Mouse (Mus musculus) heart, embryonic 10.5 days (tissue): ENCODE measurements around the gene Phf13. TPM values are rescaled to one million over a fixed set of nuclear protein-coding genes. Genes with fewer than 3 reads are reported as not detected.
"Not testable (repeated sequence)": the region's sequence is repeated elsewhere in the genome, so short reads cannot be mapped to it uniquely, and the experiment has no call there.

ENCODE experiments used
- DNase-seq: peaks from one replicate; pipeline ENCODE4 v3.0.0-alpha.2; 2017; ENCODE audit warnings: low spot score
- H3K27ac ChIP-seq: fragments of 300-500 bp; sonication (generic); 2 replicates; pipeline ENCODE4 v1.5.1; 2016; ENCODE audit warnings: mild to moderate bottlenecking
- H3K27me3 ChIP-seq: fragments of 300-500 bp; sonication (generic); 2 replicates; pipeline ENCODE4 v1.6.1; 2016; ENCODE audit warnings: mild to moderate bottlenecking; ENCODE audit not compliant: poor library complexity, insufficient read depth, severe bottlenecking
- H3K36me3 ChIP-seq: fragments of 300-500 bp; sonication (generic); 2 replicates; pipeline ENCODE4 v1.6.1; 2016; ENCODE audit warnings: mild to moderate bottlenecking, moderate library complexity
- H3K4me1 ChIP-seq: fragments of 300-500 bp; sonication (generic); 2 replicates; pipeline ENCODE4 v1.6.1; 2016; ENCODE audit warnings: mild to moderate bottlenecking
- H3K4me3 ChIP-seq: fragments of 300-500 bp; sonication (generic); 2 replicates; pipeline ENCODE4 v1.5.1; 2016; ENCODE audit warnings: mild to moderate bottlenecking, moderate library complexity
- H3K9me3 ChIP-seq: fragments of 300-500 bp; sonication (generic); 2 replicates; pipeline ENCODE4 v1.6.1; 2016; ENCODE audit warnings: mild to moderate bottlenecking, moderate library complexity
- WGBS: fragments of 180-500 bp; shearing (Covaris S2); methylation state at CpG from one replicate; pipeline ENCODE4 v1.1.7; 2016; 5-methylcytosine and 5-hydroxymethylcytosine counted together
- polyA plus RNA-seq: library from polyadenylated mRNA; unstranded; fragments of >200 nt; fragmentation: Nextera tagmentation; extraction: Ambion mirVana; gene quantifications from 2 replicates; pipeline ENCODE4 v1.2.1, GENCODE M21; 2016

The Phf13 gene
- 22.9 and 26.2 TPM in 2 replicates for polyA plus RNA-seq

DNA sequence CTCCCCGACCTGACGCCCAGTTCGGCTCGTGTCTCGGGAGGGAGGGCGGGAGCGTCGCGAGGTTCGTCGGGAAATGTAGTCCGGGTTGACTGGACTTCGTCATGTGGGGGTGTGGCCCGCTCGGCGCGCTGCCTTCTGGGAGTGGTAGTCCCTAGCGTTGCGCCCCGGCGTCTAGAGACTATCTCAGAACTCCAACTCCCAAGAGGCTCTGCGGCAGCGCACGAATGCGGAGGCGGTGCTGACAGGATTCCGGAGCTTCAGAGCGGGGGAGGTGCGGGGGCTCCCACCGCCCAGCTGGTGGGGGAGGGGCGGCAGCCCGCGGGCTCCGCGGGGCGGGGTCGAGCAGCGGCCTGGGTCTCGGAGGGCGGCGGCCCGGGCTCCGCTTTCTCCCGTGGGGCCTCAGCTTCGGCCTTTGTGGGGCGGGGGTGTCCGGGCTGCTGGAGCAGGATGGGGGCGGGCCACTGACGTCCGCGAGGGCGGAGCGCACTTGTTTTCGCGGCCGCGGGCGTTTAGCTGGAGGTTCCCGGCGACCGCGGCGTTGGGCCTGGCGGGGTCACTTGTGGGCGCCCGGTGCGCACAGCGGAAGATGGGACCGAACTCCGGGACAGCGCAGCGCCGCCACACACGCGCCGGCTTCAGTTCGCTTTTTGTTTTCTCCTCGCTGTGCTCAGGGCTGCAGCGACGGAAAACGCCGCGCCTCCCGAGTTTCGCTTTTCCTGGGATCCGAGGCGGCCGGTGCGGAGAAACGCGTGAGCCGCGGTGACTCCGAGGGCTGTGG is at the start of gene Phf13:
Gene Phf13 (minus strand): TSS at position 86 of the 778 bp plus-strand sequence.
- H3K27ac ChIP-seq: peak within 1 kb of the TSS; percentile 97
- DNase-seq: peak; percentile 100
- H3K27me3 ChIP-seq: no peaks in the 10 kb centered on the region
- WGBS: under 1% methylated on average over 83 of the region's 94 CpGs
- no peaks in the 10 kb centered on the region for H3K9me3 ChIP-seq
- peak within 1 kb of the TSS; percentile 100 for H3K4me3 ChIP-seq
- H3K4me1 ChIP-seq: peaks cover 28% of the 10 kb centered on the region
- H3K36me3 ChIP-seq: peaks cover 17% of the 10 kb centered on the region

DNA sequence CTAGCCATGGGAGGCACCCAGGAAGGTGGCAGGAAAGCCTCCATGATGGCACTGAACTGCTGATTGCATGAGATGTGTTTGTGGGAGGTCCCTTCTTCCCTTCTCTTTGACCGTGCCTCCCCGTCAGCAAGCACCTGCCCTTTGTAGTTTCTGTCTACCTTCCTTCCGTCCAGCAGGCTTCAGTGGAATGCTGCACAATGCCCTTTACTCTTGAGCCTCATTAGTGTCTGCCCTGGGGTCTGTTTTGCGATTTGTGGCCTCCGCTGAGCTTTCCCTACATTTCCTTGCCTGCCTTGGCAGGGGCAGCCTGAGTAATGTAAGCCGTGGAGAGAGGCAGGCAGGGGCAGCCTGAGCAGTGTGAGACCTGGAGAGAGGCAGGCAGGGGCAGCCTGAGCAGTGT is 48.6 kb upstream of the Phf13 start:
- no peak overlapping the region for H3K27ac ChIP-seq
- DNase-seq: no peak
- H3K4me3 ChIP-seq: no peak overlapping the region
- 80% methylated on average over 6 of the region's 6 CpGs for WGBS
- H3K36me3 ChIP-seq: peaks cover 85% of the 10 kb centered on the region
- no peaks in the 10 kb centered on the region for H3K9me3 ChIP-seq
- no peaks in the 10 kb centered on the region for H3K27me3 ChIP-seq
- peaks cover 10% of the 10 kb centered on the region for H3K4me1 ChIP-seq

DNA sequence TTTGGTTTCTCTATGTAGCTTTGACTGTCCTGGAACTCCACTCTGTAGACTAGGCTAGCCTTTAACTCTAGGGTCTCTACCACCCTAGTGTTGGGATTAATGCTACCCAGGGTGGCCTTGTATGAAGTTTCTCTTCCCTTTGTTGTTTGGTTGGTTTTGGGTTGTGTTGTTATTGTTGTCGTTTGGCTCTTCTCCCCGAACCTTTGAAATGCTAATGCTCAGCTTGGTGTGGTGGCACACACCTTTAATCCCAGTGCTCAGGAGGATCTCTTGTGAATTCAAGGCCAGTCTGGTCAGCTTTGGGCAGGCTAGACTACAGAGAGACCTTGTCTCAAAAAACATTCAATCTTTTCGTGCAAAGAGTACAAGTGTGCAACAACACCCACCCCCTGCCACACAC is 47.1 kb upstream of the Phf13 start:
- Histone ChIP-seq H3K4me3 (no peak overlapping the region), H3K27ac (no peak overlapping the region), H3K36me3 (peaks cover 72% of the 10 kb centered on the region), H3K9me3 (no peaks in the 10 kb centered on the region), H3K27me3 (no peaks in the 10 kb centered on the region), H3K4me1 (peaks cover 21% of the 10 kb centered on the region)
- 86% methylated on average over 3 of the region's 3 CpGs for WGBS
- no peak for DNase-seq

DNA sequence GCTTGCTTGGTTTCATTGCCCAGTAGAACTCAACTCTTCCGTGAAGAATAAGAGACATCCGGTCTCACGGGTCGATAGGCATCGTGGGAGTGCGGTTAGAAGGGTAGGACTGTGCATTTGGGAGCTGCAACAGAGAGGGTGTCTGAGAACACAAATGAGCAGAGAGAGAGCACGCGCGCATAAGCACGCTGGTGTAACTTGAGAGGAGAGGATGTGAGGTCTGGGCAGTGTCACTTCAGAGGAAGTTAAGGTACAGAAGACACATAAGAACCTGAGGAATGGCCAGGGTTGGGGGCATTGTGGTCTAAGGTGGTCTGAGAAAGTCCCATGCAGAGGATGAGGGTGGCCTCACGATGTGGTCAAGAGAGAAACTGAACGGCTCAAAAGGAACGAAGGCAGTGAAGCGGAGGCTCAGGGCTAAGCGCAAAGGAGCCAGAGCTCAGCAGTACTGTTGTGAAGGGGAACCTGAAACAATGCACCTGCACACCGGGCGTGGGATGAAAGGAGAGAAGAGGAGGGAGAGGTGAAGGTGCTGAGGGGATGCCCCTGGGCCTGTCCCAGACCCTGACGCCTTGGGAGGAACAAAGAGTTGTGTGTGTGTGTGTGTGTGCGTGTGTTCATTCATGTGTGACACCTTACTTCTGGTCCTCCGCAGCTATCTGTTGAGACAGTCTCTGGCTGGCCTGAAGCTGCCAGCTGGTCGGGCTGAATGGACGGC is 46.0 kb upstream of the Phf13 start:
- H3K9me3 ChIP-seq: no peaks in the 10 kb centered on the region
- DNase-seq: no peak
- H3K36me3 ChIP-seq: peaks cover 61% of the 10 kb centered on the region
- no peak overlapping the region for H3K27ac ChIP-seq
- H3K4me3 ChIP-seq: no peak overlapping the region
- H3K27me3 ChIP-seq: no peaks in the 10 kb centered on the region
- H3K4me1 ChIP-seq: peaks cover 23% of the 10 kb centered on the region
- WGBS: 96% methylated on average over 22 of the region's 22 CpGs

DNA sequence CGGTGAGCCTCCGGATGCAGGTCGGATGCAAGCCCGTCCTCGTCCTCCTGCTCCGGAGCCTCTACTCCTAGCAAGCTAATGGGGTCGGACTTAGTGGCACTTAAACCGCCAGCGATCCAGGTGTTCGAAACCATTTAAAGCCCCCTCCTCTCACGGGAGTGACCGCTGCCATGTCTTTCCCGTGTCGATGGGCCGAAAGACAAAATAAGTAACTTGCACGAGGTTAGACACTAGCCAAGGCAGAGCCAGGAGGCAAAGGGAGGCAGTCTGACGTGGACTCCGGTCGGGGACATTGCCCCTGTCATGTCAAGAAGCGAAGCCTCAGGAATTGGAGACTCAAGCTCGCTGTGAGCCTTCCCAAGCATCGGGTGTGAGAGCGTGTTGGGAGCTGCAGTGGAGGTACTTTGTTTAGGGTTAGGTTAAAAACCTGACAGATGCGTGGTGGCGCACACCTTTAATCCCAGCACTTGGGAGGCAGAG is 43.8 kb upstream of the Phf13 start:
- Histone ChIP-seq H3K36me3 (peaks cover 40% of the 10 kb centered on the region), H3K4me3 (peak overlapping the region; percentile 100), H3K4me1 (peaks cover 23% of the 10 kb centered on the region), H3K27me3 (no peaks in the 10 kb centered on the region), H3K9me3 (no peaks in the 10 kb centered on the region), H3K27ac (peak overlapping the region; percentile 90)
- whole genome bisulfite sequencing: 2% methylated on average over 25 of the region's 25 CpGs
- DNase-seq: no peak

DNA sequence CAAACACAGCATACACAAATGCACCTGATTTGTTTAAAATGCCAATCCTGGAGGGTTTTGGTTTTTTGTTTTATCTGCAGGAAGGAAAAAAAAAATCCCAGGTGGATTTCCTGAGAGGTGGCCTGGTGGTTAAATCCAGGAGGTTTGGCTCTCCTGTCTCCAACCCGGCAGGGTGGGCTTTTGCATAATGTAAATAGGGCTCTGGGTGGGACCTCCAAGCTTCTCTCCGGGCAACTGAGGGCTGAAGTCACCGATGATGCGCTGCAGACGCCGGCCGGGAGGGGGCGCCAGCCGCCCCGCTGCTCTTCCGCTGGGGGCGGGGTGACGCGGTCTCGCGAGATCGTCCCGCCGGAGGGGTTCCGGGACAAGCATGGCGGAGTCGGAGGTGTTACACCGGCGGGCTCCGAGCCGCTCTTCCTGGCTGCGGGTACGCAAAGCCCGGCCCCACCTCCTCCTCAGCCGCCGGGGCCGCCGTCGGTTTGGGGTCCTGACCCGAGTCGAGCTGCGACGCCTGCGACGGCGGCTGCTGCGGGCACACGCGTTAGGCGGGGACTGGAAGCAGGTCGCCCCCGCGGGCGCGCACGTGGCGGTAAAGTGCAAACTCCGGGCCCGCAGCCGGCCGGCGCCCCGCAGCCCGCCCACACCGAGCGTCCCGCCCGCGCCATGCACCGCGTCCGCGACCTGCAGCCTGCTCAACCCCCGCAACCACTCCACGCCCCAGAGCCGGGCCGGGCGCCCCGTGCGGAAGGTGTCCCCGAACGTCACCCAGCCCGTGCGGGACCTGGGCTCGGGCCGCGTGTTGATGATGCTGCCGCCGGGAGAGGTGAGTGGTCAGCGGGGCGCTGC is 43.1 kb upstream of the Phf13 start, which contains the start of gene Nol9:
Gene Nol9 (plus strand): TSS at position 337 of the 846 bp plus-strand sequence.
- Histone ChIP-seq H3K36me3 (peaks cover 34% of the 10 kb centered on the region), H3K9me3 (no peaks in the 10 kb centered on the region), H3K4me1 (peaks cover 23% of the 10 kb centered on the region), H3K27me3 (0 out of 2 replicates have a peak, but pooled peaks cover under 1% of the 10 kb centered on the region), H3K4me3 (peak within 1 kb of the TSS; percentile 100), H3K27ac (peak within 1 kb of the TSS; percentile 90)
- WGBS: under 1% methylated on average over 86 of the region's 86 CpGs
- DNase-seq: peak; percentile 95

DNA sequence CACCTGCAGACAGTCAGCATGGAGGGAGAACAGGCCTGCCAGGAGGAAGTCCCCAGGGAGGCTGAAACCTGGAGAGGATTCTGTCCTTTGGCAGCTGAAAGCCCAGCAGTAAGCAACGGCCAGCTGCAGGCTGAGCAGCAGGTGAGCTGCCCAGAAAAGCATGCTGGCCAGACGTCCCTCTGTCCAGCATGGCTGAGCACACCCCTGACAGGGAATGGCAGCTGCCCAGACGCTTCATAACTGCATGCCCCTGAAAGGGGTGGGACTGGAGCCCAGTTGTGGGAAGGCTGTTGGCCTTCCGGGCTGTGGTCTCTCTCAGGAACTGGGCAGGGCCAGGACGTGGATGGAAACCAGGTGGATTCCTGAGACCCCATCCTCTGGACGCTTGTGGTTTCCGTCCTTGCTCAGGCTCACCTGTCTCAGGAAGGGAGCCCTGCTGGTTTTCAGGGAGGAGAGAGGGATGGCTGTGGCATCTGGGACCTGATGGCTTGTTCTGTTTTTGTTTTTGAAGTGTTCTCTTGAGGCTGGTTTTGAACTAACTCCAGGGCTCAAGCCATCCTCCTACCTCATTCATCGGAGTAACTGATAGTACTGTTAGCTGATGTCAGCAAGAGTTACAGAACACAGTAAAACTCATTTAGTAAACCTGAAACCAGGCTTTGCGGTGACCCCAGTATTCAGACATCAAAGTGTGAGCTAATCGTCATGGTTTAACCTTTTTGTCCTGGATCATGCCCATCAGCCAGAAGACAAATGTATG is 42.3 kb upstream of the Phf13 start, which contains the start of gene Tas1r1:
Gene Tas1r1 (minus strand): TSS at position 344 of the 760 bp plus-strand sequence.
- WGBS: 41% methylated on average over 10 of the region's 10 CpGs
- H3K4me1 ChIP-seq: peaks cover 23% of the 10 kb centered on the region
- H3K4me3 ChIP-seq: peak within 1 kb of the TSS; percentile 100
- no peaks in the 10 kb centered on the region for H3K9me3 ChIP-seq
- H3K27me3 ChIP-seq: peaks cover 8% of the 10 kb centered on the region; the same call in 1 of the 2 replicates
- peaks cover 26% of the 10 kb centered on the region for H3K36me3 ChIP-seq
- H3K27ac ChIP-seq: peak within 1 kb of the TSS; percentile 90
- DNase-seq: no peak

DNA sequence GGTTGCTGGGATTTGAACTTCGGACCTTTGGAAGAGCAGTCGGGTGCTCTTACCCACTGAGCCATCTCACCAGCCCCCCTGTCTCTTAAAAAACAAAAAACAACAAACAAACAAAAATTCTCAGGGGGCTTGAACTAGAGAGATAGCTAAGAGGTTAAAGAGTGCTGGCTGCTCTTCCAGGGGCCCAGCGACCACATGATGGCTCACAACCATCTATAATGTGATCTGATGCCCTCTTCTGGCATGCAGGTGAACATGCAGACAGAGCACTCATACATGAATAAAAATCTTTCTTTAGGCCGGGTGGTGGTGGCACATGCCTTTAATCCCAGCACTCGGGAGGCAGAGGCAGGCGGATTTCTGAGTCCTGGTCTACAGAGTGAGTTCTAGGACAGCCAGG is 40.4 kb upstream of the Phf13 start:
- H3K9me3 ChIP-seq, DNase-seq, H3K36me3 ChIP-seq, H3K27ac ChIP-seq, H3K4me3 ChIP-seq: not testable (repeated sequence)
- 82% methylated on average over 6 of the region's 6 CpGs for WGBS
- peaks cover 26% of the 10 kb centered on the region; the same call in 1 of the 2 replicates for H3K27me3 ChIP-seq
- peaks cover 29% of the 10 kb centered on the region for H3K4me1 ChIP-seq

DNA sequence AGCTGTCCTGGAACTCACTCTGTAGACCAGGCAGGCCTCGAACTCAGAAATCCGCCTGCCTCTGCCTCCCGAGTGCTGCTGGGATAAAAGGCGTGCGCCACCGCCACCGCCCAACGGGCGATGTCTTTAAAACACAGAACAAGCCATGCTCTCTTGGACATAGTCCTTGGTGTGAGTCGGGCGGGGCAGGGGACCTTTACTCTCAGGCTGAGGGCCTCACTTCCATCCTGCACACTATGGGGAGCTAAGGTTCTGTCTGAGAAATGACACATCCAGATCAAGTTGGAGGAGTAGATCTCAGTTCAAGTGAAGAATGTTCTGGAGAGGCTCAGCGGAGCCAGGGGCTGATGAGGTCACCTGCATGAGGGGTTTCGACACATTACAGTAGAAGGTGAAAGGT is 36.9 kb upstream of the Phf13 start:
- no peak overlapping the region for H3K4me3 ChIP-seq
- WGBS: 86% methylated on average over 13 of the region's 13 CpGs
- no peaks in the 10 kb centered on the region for H3K9me3 ChIP-seq
- peaks cover 33% of the 10 kb centered on the region; the same call in 1 of the 2 replicates for H3K27me3 ChIP-seq
- no peak overlapping the region for H3K27ac ChIP-seq
- H3K36me3 ChIP-seq: no peaks in the 10 kb centered on the region
- H3K4me1 ChIP-seq: peaks cover 16% of the 10 kb centered on the region; the same call in 1 of the 2 replicates
- no peak for DNase-seq

DNA sequence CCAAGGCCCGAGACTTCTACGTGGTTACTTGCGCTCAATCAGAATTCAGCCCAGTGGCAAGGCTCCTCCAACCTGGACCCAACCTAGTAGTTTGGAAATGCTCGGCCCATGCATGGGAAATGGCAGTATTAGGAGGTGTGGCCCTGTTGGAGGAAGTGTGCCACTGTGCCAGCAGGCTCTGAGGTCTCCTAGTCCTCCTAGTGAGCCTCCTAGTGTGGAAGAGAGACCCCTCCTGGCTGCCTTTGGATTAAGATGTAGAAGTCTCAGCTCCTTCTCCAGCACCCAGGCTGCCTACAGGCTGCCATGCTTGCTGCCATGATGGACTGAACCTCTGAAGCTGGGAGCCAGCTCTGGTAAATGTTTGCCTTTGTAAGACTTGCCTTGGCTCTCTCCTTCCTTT is 33.9 kb upstream of the Phf13 start:
- Histone ChIP-seq H3K4me1 (peaks cover 40% of the 10 kb centered on the region), H3K27ac (no peak overlapping the region), H3K27me3 (peaks cover 33% of the 10 kb centered on the region; the same call in 1 of the 2 replicates), H3K9me3 (no peaks in the 10 kb centered on the region), H3K4me3 (no peak overlapping the region), H3K36me3 (peaks cover 5% of the 10 kb centered on the region; the same call in 1 of the 2 replicates)
- 80% methylated on average over 4 of the region's 4 CpGs for WGBS
- no peak for DNase-seq

DNA sequence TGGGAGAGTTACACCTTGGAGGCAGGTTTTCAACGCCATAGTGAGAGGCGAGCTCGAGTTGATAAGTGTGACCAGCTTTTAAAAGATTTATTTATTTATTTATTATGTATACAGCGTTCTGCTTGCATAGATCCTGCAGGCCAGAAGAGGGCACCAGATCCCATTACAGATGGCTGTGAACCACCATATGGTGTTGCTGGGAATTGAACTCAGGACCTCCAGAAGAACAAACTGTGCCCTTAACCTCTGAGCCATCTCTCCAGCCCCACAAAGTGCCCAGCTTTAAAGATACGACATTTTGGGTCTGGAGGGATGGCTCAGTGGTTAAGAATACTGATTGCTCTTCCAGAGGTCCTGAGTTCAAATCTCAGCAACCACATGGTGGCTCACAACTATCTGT is 33.0 kb upstream of the Phf13 start:
- Histone ChIP-seq H3K36me3 (peaks cover 10% of the 10 kb centered on the region), H3K27ac (no peak overlapping the region), H3K27me3 (peaks cover 31% of the 10 kb centered on the region; the same call in 1 of the 2 replicates), H3K4me1 (peaks cover 46% of the 10 kb centered on the region), H3K9me3 (no peaks in the 10 kb centered on the region), H3K4me3 (no peak overlapping the region)
- DNase-seq: no peak
- WGBS: 32% methylated on average over 5 of the region's 5 CpGs

DNA sequence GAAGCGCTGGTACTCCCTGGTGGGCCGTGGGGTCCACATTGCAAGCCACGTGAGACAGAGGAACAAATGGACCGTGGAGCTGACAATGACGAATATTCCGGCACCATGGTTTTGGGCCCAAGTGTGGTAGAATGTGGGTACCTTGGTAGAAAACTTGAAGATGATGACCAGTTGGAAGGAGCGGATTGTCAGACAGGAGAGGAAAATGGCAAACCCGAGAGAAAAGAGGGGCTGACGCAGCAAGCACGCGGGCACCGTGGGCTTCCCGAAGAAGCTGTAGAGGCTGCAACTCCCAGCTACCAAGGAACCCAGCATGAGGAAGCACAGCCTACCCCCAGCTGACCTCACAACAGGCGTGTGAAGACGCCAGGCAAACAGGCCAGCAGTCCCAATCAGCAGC is 32.4 kb upstream of the Phf13 start:
- Histone ChIP-seq H3K4me1 (peaks cover 46% of the 10 kb centered on the region), H3K27ac (no peak overlapping the region), H3K9me3 (no peaks in the 10 kb centered on the region), H3K36me3 (peaks cover 17% of the 10 kb centered on the region), H3K27me3 (peaks cover 25% of the 10 kb centered on the region; the same call in 1 of the 2 replicates), H3K4me3 (peak overlapping the region; percentile 85)
- no peak for DNase-seq
- 56% methylated on average over 15 of the region's 15 CpGs for WGBS
